Mouse (Mus musculus) cerebellum, postnatal 14 days (tissue): Measurements from ENCODE around the gene H2-T22.
A peak's percentile ranks its signal among the peaks of the same experiment; 100 is the strongest.
"Not testable (repeated sequence)": the region's sequence is repeated elsewhere in the genome, so short reads cannot be mapped to it uniquely, and the experiment has no call there.

ENCODE experiments used
- DNase-seq, 2 experiments: peaks; one replicate each; pipeline ENCODE4 v3.0.0; 2021; ENCODE audit warnings: mixed read lengths in 2 of 2

H2-T22 gene

DNA sequence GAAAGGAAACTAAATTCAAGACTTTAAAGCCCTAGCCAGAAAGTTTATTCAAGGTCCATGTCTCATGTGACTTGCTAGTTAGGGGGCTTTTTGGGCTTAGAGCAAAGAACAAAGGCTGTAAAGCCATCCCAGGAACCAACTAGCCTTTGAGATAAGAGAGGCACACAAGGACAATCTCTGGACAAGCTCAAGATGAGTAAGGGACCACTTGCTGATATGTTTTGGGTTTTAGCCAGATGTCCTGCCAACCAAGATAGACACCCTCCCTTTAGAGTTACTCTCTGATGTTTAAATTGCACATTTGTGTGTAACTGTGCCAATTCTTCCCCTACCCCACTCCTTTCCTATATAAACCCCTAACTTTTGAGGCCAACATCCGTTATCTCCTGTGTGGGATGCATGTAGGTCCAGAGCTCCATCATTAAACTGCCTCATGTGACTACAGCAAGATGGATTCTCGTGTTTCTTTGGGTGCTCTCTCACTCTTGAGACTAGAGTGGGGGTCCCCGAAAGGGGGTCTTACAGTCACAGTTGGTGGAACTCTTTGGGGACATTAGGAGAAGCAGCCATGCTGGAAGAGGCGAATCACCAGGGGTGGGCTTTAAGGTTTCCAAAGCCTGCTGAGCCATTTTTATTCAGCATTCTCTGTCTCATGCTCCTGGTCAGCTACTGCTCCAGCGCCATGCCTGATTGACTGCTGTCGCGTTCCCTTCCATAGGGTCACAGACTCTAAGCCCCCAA, 13.5 kb downstream of the H2-T22 start:
- no peak for DNase-seq

DNA sequence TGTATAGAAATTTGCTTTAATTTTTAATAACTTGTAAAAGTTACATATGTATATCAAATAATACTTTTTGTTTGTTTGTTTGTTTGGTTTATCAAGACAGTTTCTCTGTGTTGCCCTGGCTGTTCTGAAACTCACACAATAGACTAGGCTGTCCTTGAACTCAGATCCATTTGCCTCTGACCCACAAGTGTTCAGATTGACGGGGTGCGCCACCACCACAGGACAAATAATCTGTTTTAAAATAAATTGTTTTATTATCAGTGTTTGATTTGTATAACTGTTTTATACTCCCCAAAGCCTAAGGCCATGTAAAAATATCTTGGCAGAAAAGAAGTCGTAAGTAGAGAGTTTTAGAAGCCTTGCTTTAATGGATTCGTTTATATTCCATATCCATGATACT, 14.9 kb downstream of the H2-T22 start:
- no peak for DNase-seq

DNA sequence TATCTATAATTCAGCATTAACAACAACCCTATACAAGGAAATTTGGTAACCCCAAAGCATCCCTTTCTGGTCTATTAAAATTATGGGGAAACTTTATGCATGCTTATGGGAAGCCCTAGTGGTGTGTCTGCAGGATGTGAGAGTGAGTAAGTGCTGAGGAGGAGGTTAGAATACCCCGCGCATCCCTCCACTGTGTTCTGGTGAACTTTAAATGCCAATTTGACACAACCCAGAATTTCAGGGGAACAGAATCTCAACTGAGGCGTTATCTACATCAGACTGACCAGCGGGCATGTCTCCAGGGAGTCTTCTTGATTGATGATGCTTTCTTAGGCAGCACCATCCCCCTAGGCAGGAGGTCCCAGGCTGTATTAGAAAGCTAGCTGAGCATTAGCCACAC, 16.6 kb downstream of the H2-T22 start:
- DNase-seq = no peak

DNA sequence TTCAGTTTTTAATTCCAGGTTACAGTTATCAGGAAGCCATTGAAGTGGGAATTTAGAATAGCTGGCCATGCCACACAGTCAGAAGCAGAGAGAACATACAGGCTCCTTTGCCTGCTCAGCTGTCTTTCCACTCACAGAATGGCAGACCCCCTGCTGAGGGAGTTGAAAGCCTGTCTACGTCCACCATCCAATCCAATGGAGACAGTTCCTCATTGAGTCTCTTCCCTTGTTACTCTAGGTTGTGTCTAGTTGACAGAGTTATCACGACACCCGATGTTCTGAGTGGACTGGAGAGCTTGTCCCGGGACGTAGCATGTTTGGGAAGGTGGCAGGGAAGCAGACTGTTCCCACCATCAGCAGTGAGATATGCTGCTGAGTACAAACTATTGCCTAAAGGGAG, 17.4 kb downstream of the H2-T22 start:
- peak in 1 of 2 experiments; percentile 26 for DNase-seq

DNA sequence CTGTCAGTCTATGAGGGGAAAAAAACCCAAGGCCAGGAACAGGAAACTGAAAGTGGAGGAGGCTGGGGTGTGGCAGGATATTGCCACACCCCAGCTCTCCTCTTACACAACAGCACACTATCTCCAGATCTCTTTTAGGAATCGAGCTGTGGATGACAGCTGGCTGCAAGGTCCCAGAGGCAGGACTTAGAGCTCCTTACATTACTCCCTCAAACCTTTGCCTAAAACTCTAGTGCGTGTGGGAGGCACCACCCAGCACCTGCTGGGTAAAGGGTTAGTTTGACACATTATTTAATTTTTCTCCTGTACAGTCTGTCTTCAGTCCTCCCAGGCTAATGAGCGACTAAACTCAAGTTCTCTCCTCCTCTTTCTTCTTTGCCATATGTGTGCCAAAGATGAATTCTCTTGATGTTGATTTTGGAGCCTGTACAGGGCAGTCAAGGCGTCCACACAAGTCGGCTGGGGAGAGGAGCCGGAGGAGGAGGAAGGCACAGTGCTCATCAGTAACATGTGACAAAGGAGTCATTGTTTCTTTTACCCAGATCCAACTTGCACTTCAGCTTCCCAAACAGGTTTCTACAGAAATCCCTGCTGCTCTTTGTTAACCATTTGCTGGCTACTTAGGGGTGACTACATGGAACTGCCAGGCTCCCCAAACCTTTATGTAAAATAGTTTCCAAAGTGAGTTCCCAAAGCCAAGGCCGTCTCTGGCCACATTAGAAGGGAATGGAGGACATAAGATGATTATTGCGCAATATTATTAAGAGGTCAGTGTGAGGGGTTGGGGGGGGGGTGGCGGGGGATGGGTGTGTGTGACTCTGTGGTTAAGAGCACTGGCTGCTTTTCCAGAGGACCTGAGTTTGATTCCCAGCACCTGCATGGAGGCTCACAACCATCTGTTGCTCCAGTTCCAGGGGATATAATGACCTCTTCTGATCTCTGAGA, 18.6 kb downstream of the H2-T22 start:
- no peak for DNase-seq

DNA sequence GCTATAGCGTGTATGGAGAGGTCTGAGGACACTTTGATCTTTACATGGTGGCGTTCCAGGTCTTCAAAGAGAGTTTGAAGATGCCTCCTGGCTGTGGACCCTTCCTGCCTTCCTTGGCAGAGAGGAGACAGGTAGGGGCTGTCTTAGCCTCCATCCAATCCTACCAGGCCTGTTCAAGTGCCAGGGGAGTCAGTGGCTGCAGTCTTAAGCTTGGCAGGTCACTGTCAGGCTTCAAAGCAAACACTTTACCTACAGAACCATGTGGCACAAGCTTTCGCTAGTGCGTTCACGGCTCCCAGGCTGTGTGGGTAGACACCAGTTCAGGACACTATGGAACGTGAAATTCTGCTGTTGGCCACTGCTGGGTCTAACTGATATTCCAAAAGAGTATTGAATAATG, 19.6 kb downstream of the H2-T22 start:
- no peak for DNase-seq

DNA sequence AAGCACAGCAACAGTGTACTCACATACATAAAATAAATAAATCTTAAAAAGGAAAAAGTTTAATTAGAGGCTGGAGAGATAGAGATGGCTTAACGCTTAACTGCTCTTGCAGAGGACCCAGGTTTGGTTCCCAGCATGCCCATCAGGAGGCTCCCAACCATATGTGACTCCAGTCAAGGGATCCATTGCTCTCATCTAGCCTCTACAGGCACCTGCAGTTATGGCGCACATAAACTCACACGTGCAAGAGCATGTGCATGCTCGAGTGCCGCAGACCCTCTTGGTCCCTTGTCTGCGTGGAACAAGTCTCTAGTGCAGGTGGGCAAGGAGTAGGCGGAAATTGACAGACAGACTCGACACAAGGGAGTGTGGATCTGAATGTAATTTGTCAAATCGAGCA, 20.4 kb downstream of the H2-T22 start:
- DNase-seq = no peak

DNA sequence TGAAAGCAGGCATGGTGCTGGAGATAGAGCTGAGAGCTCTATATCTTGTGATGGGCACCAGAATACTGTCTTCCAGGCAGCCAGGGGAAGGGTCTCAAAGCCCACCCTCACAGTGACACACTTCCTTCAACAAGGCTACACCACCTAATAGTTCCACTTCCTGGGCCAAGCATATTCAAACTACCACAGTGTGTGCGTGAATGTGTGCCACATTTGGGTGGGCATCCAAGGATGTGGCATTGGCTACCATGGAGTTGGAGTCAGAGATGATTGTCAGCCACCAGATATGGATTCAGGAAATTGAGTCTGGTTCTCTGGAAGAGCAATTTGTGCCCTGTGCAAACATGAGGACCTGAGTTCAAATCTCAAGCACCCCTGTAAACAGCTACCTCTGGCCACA, 21.2 kb downstream of the H2-T22 start:
- DNase-seq = no peak

DNA sequence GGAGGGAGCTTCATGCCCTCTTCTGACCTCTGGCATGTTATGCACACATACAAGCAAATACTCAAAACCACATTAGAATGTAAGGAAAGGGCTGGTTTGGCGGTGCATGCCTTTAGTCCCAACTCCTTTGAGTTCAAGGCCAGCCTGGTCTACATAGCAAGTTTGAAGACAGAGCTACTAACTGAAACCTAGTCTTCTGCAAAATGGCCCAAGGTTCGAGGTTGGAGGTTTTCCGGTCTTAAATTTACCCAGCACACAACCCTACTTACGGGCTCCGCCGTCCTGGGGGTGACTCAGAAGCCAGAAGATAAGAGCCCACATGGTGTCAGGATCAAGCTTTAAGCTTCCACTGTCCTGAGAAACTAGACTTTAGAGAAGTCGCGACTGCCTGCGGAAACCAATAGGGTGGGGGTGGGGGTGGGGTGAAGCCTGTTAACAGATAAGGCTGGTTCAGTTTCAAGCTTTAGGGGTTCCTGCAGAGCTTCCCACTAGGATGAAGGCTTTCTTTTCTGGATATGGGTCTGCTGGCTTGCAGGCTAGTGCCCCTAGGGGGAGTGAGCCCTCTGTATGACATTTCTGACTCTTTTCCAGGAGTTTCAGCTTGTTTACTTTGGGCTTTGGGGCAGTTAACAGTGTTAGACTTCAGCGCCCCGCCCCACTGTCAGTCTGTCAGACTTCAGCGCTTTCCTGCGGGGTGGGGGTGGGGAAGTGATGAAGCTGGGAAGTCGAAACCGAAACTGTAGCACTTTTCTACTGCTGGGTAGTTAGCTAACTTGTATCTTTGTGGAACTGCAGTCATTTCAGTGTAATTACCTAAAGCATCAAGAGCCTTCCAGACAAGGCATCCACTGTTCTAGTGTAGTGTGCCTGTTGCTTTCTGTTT, 22.1 kb downstream of the H2-T22 start, which contains the start of gene H2-T24:
H2-T24 (minus strand) TSS at position 370 of the 883 bp plus-strand sequence.
- DNase-seq = no peak

DNA sequence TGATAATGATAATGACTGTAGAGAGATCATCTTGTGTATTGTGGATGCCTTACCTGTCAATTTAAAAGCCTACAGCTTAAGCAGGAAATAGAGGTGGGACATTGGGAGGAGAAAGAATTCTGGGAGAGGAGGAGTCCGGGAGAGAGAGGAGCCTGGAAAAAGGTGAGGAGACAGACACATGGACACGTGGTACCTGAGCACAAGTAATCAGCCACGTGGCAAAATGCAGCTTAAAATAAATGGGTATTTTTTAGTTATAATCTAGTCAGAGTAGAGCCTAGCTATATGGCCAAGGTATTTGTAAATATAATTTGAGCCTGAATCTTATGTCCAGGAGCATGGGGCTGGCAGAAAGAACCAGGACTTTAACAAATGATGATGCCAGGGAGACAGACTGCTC, 23.0 kb downstream of the H2-T22 start:
- DNase-seq = no peak

DNA sequence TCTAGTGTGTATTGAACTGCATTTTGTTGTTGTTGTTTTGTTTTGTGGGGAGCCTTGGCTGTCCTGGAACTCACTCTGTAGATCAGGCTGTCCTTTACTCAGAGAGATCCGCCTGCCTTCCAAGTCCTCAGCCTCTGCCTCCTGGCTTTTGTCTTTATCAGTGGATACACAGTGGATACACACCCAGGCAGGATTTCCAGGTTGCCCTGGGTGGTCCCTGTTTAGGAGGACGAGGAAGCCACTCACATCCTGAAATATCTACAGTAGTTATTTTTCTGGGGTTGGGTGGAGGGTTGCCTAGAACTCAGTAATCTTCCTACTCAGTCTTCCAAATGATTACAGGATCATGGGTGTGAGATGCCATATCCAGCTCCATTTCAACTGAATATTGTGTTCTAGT, 23.6 kb downstream of the H2-T22 start:
- DNase-seq = no peak

DNA sequence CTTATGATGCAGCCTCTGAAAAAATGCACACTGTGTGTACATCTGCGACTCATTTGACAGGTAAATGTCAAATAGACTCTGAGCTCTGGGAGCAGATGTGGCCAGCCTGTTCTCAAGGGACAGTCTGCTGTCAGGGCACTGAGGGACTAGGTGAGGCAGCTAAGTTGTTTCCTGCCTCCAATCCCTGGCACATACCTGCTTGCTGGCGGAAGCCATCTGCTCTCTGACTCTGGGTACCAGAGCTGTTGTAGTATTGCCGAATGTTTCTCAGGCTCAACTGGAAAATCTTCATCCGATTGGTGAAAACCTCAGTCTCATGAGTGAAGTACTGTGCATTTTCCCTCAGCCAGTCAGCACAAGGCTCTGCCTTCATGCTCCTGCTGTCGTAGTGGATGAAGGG, 25.5 kb downstream of the H2-T22 start:
- no peak for DNase-seq

DNA sequence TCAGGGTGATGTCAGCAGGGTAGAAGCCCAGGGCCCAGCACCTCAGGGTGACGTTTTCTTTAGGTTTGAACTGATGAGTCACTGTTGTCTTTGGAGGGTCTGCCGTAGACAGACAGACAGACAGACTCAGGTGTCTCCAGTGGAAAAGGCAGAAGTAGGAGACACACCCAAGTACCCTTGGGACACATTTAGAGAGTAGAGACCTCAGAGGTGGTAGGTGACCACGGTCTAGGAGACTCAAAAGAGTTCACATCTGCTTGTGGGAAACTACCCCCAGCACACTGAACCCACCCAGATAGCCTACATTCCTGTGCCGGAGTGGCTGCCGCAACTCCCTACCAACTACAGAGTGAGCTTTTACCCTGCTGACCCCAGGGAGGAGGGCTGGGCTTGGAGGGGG, 27.6 kb downstream of the H2-T22 start:
- no peak for DNase-seq

DNA sequence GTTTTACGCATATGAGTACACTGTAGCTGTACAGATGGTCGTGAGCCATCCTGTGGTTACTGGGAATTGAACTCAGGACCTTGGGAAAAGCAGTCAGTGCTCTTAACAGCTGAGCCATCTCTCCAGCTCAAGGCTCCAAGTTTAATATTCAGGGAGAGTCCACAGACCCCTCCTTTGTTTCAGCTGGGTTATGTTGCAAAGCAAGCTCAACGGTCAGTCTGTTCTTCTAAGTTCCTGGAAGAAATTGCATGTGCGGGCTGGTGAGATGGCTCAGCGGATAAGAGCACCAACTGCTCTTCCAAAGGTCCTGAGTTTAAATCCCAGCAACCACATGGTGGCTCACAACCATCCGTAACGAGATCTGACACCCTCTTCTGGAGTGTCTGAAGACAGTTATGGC, 38.1 kb downstream of the H2-T22 start:
- not testable (repeated sequence) for DNase-seq

DNA sequence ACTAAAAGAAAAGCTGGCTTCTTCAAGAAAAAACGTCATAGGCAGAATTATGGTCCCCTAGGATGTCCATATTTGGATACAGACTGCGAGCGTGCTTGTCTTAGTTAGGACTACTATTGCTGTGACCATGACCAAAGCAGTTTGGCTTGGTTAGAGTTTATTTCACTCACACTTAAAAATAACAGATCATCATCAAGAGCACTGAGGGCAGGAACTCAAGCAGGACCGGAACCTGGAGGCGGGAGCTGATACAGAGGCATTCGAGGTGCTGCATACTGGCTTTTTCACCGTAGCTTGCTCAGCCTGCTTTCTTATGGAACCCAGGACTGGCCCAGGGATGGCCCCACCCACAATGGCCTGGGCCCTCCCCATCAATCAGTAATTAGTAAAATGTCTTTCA, 39.2 kb downstream of the H2-T22 start:
- no peak for DNase-seq

DNA sequence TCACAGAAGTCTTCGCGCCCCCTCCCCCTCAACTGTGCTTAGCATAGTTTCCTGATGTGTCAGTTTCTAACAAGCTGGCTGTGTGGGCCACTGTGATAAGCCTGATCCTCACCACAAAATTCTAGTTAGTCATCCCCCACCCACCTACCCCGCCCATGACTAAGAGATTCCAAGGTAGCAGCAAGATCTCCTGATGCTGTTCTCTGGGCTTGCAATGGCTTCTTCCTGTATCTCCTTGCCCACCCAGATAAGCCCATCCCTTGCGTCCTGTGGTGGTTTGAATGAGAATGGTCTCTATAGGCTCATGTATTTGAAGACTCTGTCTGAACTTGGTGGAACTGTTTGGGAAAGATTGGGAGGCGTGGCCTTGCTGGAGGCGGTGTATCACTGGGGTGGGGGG, 40.6 kb downstream of the H2-T22 start:
- no peak for DNase-seq

DNA sequence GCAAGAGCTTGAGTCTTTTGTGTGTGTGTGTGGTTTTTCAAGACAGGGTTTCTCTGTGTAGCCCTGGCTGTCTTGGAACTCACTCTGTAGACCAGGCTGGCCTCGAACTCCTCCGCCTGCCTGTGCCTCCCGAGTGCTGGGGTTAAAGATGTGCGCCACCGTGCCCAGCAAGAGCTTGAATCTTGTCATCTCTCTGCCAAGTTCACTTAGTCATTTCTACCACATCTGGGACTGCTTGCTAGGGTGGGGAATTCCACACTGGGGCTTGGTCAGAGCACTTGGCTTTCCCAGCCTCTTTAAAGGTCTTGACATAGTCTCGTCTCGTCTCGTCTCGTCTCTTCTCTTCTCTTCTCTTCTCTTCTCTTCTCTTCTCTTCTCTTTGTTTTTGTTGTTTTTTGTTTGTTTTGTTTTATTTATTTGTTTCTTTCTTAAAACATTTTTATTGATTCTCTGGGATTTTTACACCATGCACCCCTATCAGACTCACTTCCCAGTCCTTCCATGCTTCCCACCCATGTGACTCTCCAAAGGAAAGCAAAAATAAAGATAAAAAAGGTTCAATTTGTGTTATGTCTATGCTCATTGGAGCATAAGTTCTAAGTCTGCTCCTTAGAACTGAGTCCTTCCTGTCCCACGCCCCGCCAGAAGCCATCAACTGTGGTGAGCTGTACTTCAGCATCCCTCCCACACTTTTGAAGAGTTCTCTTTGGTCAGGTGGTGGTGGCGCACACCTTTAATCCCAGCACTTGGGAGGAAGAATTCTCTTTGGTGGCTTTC, 41.2 kb downstream of the H2-T22 start:
- no peak for DNase-seq

DNA sequence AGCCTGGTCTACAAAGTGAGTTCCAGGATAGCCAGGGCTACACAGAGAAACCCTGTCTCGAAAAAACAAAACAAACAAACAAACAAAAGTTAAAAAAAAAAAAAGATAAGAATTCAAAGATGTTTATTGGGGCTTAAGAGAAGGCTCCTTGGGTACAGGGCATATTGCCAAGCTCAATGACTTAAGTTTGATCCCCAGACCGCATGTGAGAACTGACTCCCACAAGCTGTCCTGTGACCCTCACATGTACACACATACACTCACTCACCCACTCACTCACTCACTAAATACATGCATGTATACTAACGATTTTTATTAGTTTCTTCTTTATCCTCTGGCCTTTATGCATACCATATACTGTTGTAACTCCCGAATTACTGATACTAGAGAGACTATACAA, 42.2 kb downstream of the H2-T22 start:
- no peak for DNase-seq

DNA sequence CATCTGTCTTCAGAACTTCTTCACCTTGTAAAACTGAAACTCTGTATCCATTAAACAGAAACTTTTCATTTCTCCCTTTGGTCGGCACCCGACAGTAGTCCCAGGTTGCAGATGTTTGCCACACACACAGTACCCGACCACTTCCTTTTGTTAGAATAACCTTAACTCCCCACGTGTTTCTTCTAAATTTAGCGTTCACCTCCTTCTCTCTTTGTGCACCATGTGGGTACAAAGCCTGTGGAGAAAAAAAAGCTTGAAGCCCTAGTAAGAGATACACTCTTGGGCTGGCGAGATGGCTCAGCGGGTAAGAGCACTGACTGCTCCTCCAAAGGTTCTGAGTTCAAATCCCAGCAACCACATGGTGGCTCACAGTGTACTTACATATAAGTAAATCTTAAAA, 43.2 kb downstream of the H2-T22 start:
- DNase-seq = no peak

DNA sequence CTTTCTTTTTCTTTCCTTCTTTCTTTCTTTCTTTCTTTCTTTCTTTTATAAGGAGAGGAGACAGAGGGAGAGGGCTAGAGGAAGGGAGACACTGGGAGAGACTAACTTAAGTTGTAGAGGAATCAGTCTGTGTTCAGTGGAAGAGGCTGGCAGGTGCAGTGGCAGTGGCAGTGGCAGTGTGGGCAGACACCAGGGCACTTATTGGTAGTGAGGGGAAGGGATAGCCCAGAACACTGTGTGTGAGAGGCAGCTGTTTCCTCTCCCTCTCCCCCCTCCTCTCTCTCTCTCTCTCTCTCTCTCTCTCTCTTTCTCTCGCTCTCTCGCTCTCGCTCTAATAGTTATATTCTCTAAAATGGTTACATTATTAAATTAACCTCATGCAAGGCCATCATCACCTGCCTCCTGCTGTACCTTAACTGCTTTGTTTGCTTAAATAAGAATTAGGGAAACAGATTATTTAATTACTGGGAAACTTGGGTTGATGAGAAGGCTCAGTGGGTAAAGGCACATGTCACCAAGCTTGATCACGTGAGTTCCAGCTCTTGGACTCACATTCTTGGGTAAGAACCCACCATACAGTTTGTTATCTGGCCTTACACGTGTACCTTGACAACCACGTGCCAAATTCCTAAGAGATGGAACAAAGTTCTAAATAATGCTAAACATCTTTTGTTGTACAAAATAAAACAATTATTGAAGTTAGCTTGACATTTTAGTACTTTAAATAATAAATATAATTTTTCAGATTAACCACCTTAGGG, 43.8 kb downstream of the H2-T22 start:
- no peak for DNase-seq

DNA sequence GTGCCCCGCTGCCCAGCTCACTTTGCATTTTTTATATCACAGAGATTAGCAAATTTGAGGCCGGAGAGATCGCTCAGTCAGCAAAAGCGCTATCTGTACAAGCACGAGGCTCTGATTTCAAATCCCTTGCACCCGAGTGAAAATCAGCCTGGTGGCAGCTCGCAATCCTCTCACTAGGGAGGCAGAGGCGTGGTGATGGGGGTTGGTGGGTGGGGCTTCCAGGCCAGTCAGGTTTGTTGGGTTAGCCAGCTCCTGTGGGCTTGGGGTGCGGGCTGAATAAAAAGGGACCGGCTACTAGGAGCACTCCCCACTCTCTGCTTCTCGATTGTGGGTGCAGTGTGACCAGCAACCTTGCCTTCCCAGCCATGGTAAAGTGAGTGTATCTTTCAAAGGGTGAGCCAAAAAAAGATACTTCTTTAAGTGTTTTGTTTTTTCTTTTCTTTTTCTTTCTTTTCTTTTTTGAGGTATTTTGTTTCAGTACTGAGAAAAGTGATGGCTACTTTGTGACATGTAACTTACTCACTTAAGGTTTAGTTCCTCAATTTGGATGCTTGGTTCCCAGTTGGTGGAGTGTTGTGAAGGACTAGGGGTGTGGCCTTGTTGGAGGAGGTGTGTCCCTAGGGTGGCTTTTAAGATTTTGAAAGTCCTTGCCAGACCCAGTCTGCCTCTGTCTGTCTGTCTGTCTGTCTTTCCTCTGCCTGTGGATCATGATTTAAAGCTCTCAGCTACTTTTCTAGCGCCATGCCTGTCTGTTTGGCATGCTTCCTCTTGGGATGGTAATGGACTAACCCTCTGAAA, 44.6 kb downstream of the H2-T22 start:
- no peak for DNase-seq
